Mouse (Mus musculus) forebrain, embryonic 11.5 days (tissue): Measurements from ENCODE around the gene Opcml. TPM values are rescaled to one million over a fixed set of nuclear protein-coding genes. Genes with fewer than 3 reads are reported as not detected.

ENCODE experiments used
- ATAC-seq: fragments of 200-750 bp; cut with Nextera tagmentation; replicated peaks from 2 replicates; pipeline ENCODE4 v1.8.0; 2017; ENCODE audit warnings: moderate TSS enrichment; ENCODE audit not compliant: low FRiP score
- DNase-seq: peaks from one replicate; pipeline ENCODE4 v3.0.0-alpha.2; 2017; ENCODE audit warnings: low spot score
- H3K27ac ChIP-seq: fragments of 300-500 bp; sonication (generic); 2 replicates; pipeline ENCODE4 v1.5.1; 2014; ENCODE audit warnings: low read depth, low read length
- H3K27me3 ChIP-seq: fragments of 300-500 bp; sonication (generic); 2 replicates; pipeline ENCODE4 v1.6.1; 2014; ENCODE audit warnings: mild to moderate bottlenecking, low read length, mixed read lengths; ENCODE audit not compliant: control insufficient read depth, insufficient read depth
- H3K36me3 ChIP-seq: fragments of 300-500 bp; sonication (generic); 2 replicates; pipeline ENCODE4 v1.6.1; 2014; ENCODE audit warnings: mild to moderate bottlenecking, low read length, moderate library complexity, mixed read lengths; ENCODE audit not compliant: control insufficient read depth, insufficient read depth
- H3K4me1 ChIP-seq: fragments of 300-500 bp; sonication (generic); replicated peaks from 2 replicates; pipeline ENCODE4 v1.6.1; 2014; ENCODE audit warnings: low read length, mixed read lengths; ENCODE audit not compliant: control insufficient read depth, insufficient read depth
- H3K4me2 ChIP-seq: fragments of 300-500 bp; sonication (generic); 2 replicates; pipeline ENCODE4 v1.6.1; 2014; ENCODE audit warnings: low read depth, mild to moderate bottlenecking, low read length, moderate library complexity, mixed read lengths; ENCODE audit not compliant: severe bottlenecking
- H3K4me3 ChIP-seq: fragments of 300-500 bp; sonication (generic); 2 replicates; pipeline ENCODE4 v1.5.1; 2014; ENCODE audit warnings: low read depth, low read length
- H3K9ac ChIP-seq: fragments of 300-500 bp; sonication (generic); 2 replicates; pipeline ENCODE4 v1.6.1; 2014; ENCODE audit warnings: low read length
- H3K9me3 ChIP-seq: fragments of 300-500 bp; sonication (generic); 2 replicates; pipeline ENCODE4 v1.6.1; 2016; ENCODE audit warnings: low read length, mixed read lengths; ENCODE audit not compliant: control insufficient read depth
- WGBS: fragments of 180-500 bp; shearing (Covaris S2); extraction: QIAGEN DNeasy Blood & Tissue Kit; methylation state at CpG from one replicate; pipeline ENCODE4 v1.1.7; 2014; 5-methylcytosine and 5-hydroxymethylcytosine counted together
- polyA plus RNA-seq: library from polyadenylated mRNA; unstranded; fragments of >200 nt; fragmentation: Nextera tagmentation; extraction: Ambion mirVana; gene quantifications from 2 replicates; pipeline ENCODE4 v1.2.1, GENCODE M21; 2014

The Opcml gene
- polyA plus RNA-seq, 1 experiment from 2014 or later, result 2.4 TPM

- H3K9me3 ChIP-seq, result no peaks in the 10 kb centered on the region
- H3K4me3 ChIP-seq, result no peak overlapping the region
- no peak overlapping the region for H3K4me2 ChIP-seq
- ATAC-seq, result no peak
- H3K9ac ChIP-seq, result no peak overlapping the region
- no peak overlapping the region for H3K27ac ChIP-seq
- H3K27me3 ChIP-seq, result no peaks in the 10 kb centered on the region
- H3K4me1 ChIP-seq, result no peaks in the 10 kb centered on the region
- no peaks in the 10 kb centered on the region for H3K36me3 ChIP-seq
- no peak for DNase-seq
- 69% methylated on average over 10 of the region's 10 CpGs for WGBS
Observed at GRCm38 (mm10) chr9:28364473-28365159, 574.0 kb downstream of the Opcml start.

- Histone ChIP-seq H3K4me3 (no peak overlapping the region), H3K9ac (no peak overlapping the region), H3K27ac (no peak overlapping the region), H3K4me2 (no peak overlapping the region), H3K9me3 (no peaks in the 10 kb centered on the region), H3K4me1 (no peaks in the 10 kb centered on the region), H3K36me3 (no peaks in the 10 kb centered on the region), H3K27me3 (no peaks in the 10 kb centered on the region)
- WGBS, result 70% methylated on average over 2 of the region's 2 CpGs
- no peak for DNase-seq
- ATAC-seq, result no peak
Observed at GRCm38 (mm10) chr9:28365160-28365473, 574.5 kb downstream of the Opcml start.

GRCm38 (mm10) chr9:28386527-28387175 is 596.1 kb downstream of the Opcml start:
- Histone ChIP-seq H3K4me3 (no peak overlapping the region), H3K27ac (no peak overlapping the region), H3K4me2 (no peak overlapping the region), H3K9ac (no peak overlapping the region), H3K4me1 (no peaks in the 10 kb centered on the region), H3K27me3 (no peaks in the 10 kb centered on the region), H3K36me3 (no peaks in the 10 kb centered on the region), H3K9me3 (no peaks in the 10 kb centered on the region)
- ATAC-seq, result no peak
- DNase-seq, result no peak
- WGBS, result 71% methylated on average over 5 of the region's 5 CpGs

GRCm38 (mm10) chr9:28395222-28395621 is 604.6 kb downstream of the Opcml start:
- Histone ChIP-seq H3K36me3 (no peaks in the 10 kb centered on the region), H3K27ac (no peak overlapping the region), H3K9ac (no peak overlapping the region), H3K9me3 (no peaks in the 10 kb centered on the region), H3K4me2 (no peak overlapping the region), H3K4me1 (no peaks in the 10 kb centered on the region), H3K4me3 (no peak overlapping the region), H3K27me3 (no peaks in the 10 kb centered on the region)
- no peak for DNase-seq
- ATAC-seq, result no peak
- 48% methylated on average over 3 of the region's 3 CpGs for WGBS

- Histone ChIP-seq H3K27me3 (no peaks in the 10 kb centered on the region), H3K4me3 (no peak overlapping the region), H3K27ac (no peak overlapping the region), H3K9me3 (no peaks in the 10 kb centered on the region), H3K4me2 (no peak overlapping the region), H3K36me3 (no peaks in the 10 kb centered on the region), H3K4me1 (no peaks in the 10 kb centered on the region), H3K9ac (no peak overlapping the region)
- no peak for DNase-seq
- 89% methylated on average over 3 of the region's 3 CpGs for WGBS
- ATAC-seq, result no peak
Observed at GRCm38 (mm10) chr9:28395638-28396037, 605.1 kb downstream of the Opcml start.

GRCm38 (mm10) chr9:28402770-28403650 is 612.4 kb downstream of the Opcml start:
- H3K4me1 ChIP-seq, result no peaks in the 10 kb centered on the region; the same call in 1 of the 2 replicates
- peak overlapping the region; percentile 63 for H3K9ac ChIP-seq
- H3K9me3 ChIP-seq, result no peaks in the 10 kb centered on the region
- peak overlapping the region; percentile 51 for H3K4me3 ChIP-seq
- peak; percentile 89 for ATAC-seq
- H3K27me3 ChIP-seq, result peaks cover 8% of the 10 kb centered on the region; the same call in 1 of the 2 replicates
- peak overlapping the region; percentile 97 for H3K4me2 ChIP-seq
- DNase-seq, result peak; percentile 83
- WGBS, result under 1% methylated on average over 56 of the region's 56 CpGs
- no peaks in the 10 kb centered on the region for H3K36me3 ChIP-seq
- H3K27ac ChIP-seq, result no peak overlapping the region

- H3K9me3 ChIP-seq, result no peaks in the 10 kb centered on the region
- DNase-seq, result peak; percentile 89
- no peak overlapping the region for H3K27ac ChIP-seq
- peak; percentile 76 for ATAC-seq
- 1% methylated on average over 30 of the region's 30 CpGs for WGBS
- no peaks in the 10 kb centered on the region; the same call in 1 of the 2 replicates for H3K4me1 ChIP-seq
- H3K27me3 ChIP-seq, result peaks cover 8% of the 10 kb centered on the region; the same call in 1 of the 2 replicates
- peak overlapping the region; percentile 97 for H3K4me2 ChIP-seq
- H3K36me3 ChIP-seq, result no peaks in the 10 kb centered on the region
- peak overlapping the region; percentile 51 for H3K4me3 ChIP-seq
- peak overlapping the region; percentile 63 for H3K9ac ChIP-seq
Observed at GRCm38 (mm10) chr9:28403831-28404562, 613.4 kb downstream of the Opcml start.

GRCm38 (mm10) chr9:28404616-28405015 is 614.0 kb downstream of the Opcml start:
- Histone ChIP-seq H3K36me3 (no peaks in the 10 kb centered on the region), H3K4me1 (no peaks in the 10 kb centered on the region; the same call in 1 of the 2 replicates), H3K4me2 (peak overlapping the region; percentile 97; the same call in 1 of the 2 replicates), H3K4me3 (no peak overlapping the region; the same call in 1 of the 2 replicates), H3K9me3 (no peaks in the 10 kb centered on the region), H3K27ac (no peak overlapping the region), H3K9ac (no peak overlapping the region; the same call in 1 of the 2 replicates), H3K27me3 (peaks cover 8% of the 10 kb centered on the region; the same call in 1 of the 2 replicates)
- ATAC-seq (no peak), DNase-seq (no peak)
- WGBS, result 65% methylated on average over 8 of the region's 8 CpGs
